Mouse (Mus musculus): ENCODE measurements at regions not wholly inside any gene's neighbourhood (a gene's known extent, or its start where the extent isn't known, plus 50 kb on each side); places are given as distances from the start of the nearest gene placed in this dataset.

GRCm38 (mm10) chr11:111688186-111688860 is 622.4 kb downstream of the Kcnj2 start:
- TF ChIP-seq CTCF (IDR thresholded peaks at IDR 0.05; ENCODE audit: extremely low read depth, insufficient read depth, insufficient read length, insufficient replicate concordance): no peak
- TF ChIP-seq POLR2A (IDR thresholded peaks at IDR 0.05; ENCODE audit: low read depth, low read length): no peak

Measured in spleen, adult 2 months (tissue).